Mouse (Mus musculus): ENCODE data around the gene Pif1.

DNA sequence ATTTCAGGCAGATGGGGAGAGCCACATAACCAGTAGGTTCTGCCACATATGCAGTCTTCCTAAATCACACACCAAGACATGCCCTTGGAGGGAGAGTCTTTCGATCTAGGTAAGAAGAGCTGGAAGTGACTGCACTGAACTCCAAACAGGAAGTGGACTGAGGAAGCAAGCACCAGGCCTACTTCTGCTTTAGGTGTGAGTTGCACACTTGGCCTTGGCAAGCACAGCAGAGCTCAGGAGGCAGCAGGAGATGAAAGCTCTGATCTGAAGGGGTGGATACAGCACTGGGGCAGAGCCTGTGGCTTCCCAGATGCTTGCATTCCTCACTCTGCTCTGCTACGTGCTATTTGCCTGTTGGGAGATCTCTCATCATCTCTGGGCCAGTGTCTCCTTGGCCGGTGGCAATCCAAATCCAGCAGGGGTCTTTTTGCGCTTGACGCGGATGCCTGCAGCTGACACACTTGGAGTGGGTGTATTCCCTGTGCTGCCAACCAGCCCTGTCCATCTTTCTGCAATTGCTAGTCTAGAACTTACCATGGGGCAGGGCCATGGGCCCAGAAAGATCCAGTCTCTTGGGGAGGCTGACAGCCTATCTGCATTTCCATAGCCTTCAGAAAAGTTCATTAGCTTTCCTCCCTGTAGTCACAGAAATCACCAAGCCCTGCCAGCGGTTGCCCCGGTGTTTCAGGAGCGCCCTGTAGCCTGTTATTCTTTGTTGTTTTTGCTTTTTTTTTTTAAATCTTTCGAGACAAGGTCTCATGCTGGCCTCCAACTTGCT lies 41.1 kb upstream of the Pif1 start:
- TF ChIP-seq POLR2A (IDR thresholded peaks at IDR 0.05; ENCODE audit: borderline replicate concordance, low read depth, low read length), result no peak
- no peak for TF ChIP-seq CTCF (IDR thresholded peaks at IDR 0.05; ENCODE audit: low read depth, low read length)

Measured in bone marrow macrophage, adult 2 months (primary cell).